Mouse (Mus musculus) stomach, embryonic 16.5 days (tissue): ENCODE results near the gene Trip6. TPM values are rescaled to one million over a fixed set of nuclear protein-coding genes. Genes with fewer than 3 reads are reported as not detected.
"Not testable (repeated sequence)": the region's sequence is repeated elsewhere in the genome, so short reads cannot be mapped to it uniquely, and the experiment has no call there.

Experiments
- ATAC-seq: fragments of 200-750 bp; cut with Nextera tagmentation; 2 replicates; pipeline ENCODE4 v1.8.0; 2017; ENCODE audit warnings: moderate number of reproducible peaks, moderate TSS enrichment; ENCODE audit not compliant: insufficient read depth, low FRiP score
- H3K27ac ChIP-seq: fragments of 300-500 bp; sonication (generic); 2 replicates; pipeline ENCODE4 v1.5.1; 2014; ENCODE audit warnings: low read length
- H3K27me3 ChIP-seq: fragments of 300-500 bp; sonication (generic); 2 replicates; pipeline ENCODE4 v1.6.1; 2014; ENCODE audit warnings: low read length, control low read depth, mixed read lengths; ENCODE audit not compliant: control insufficient read depth, insufficient read depth
- H3K36me3 ChIP-seq: fragments of 300-500 bp; sonication (generic); 2 replicates; pipeline ENCODE4 v1.6.1; 2014; ENCODE audit warnings: low read length; ENCODE audit not compliant: control insufficient read depth, insufficient read depth
- H3K4me1 ChIP-seq: fragments of 300-500 bp; sonication (generic); 2 replicates; pipeline ENCODE4 v1.6.1; 2014; ENCODE audit warnings: low read length, control low read depth, mixed read lengths; ENCODE audit not compliant: control insufficient read depth, insufficient read depth
- H3K4me2 ChIP-seq: fragments of 300-500 bp; sonication (generic); 2 replicates; pipeline ENCODE4 v1.6.1; 2014; ENCODE audit warnings: low read depth, low read length, mixed read lengths
- H3K4me3 ChIP-seq: fragments of 300-500 bp; sonication (generic); replicated peaks from 2 replicates; pipeline ENCODE4 v1.5.1; 2014; ENCODE audit warnings: mild to moderate bottlenecking, low read length
- H3K9ac ChIP-seq: fragments of 300-500 bp; sonication (generic); 2 replicates; pipeline ENCODE4 v1.6.1; 2014; ENCODE audit warnings: low read length
- H3K9me3 ChIP-seq: fragments of 300-500 bp; sonication (generic); replicated peaks from 2 replicates; pipeline ENCODE4 v1.6.1; 2016; ENCODE audit warnings: low read length, control low read depth; ENCODE audit not compliant: control insufficient read depth
- WGBS: fragments of 180-500 bp; shearing (Covaris S2); extraction: QIAGEN DNeasy Blood & Tissue Kit; methylation state at CpG from one replicate; pipeline ENCODE4 v1.1.7; 2014; 5-methylcytosine and 5-hydroxymethylcytosine counted together
- polyA plus RNA-seq: library from polyadenylated mRNA; unstranded; fragments of >200 nt; fragmentation: Nextera tagmentation; extraction: Ambion mirVana; gene quantifications from 2 replicates; pipeline ENCODE4 v1.2.1, GENCODE M21; 2015

The Trip6 gene
- polyA plus RNA-seq, 1 experiment from 2014 or later, result 77.6 TPM

GRCm38 (mm10) chr5:137287953-137288743 lies 26.1 kb downstream of the Trip6 start:
- H3K9me3 ChIP-seq, result no peaks in the 10 kb centered on the region
- peak overlapping the region; percentile 46 for H3K4me3 ChIP-seq
- peak overlapping the region; percentile 66 for H3K9ac ChIP-seq
- peak overlapping the region; percentile 75 for H3K4me2 ChIP-seq
- under 1% methylated on average over 48 of the region's 65 CpGs for WGBS
- H3K27me3 ChIP-seq, result peaks cover 34% of the 10 kb centered on the region
- no peak overlapping the region; the same call in 1 of the 2 replicates for H3K27ac ChIP-seq
- peak; percentile 5; the same call in 1 of the 2 replicates for ATAC-seq
- H3K4me1 ChIP-seq, result peaks cover 36% of the 10 kb centered on the region
- H3K36me3 ChIP-seq, result no peaks in the 10 kb centered on the region

GRCm38 (mm10) chr5:137287032-137287952 lies 26.9 kb downstream of the Trip6 start, which contains the start of gene Ache:
TSS of gene Ache (plus strand) at chr5:137287519.
- WGBS, result 3% methylated on average over 40 of the region's 40 CpGs
- H3K27ac ChIP-seq, result no peak within 1 kb of the TSS; the same call in 1 of the 2 replicates

DNA sequence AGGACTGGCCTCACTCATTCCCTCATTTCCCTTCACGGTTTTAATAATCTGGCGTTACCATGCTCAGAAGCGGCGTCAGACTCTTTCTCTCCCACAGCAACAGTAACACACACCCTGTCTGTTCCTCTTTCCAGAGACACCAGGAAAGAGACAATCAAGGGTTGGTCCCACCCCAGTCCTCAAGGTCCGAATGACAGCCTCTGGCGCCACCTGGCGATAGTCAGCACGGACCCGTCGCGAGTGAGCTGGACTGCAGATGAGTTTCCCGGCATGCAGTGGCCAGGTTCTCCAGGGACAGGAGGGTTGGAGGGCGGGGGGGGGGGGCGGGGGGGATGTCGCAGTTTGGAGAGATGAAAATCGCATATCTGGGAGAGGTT lies 27.6 kb downstream of the Trip6 start:
- H3K9me3 ChIP-seq, result no peaks in the 10 kb centered on the region
- H3K27ac ChIP-seq, result no peak overlapping the region
- peak overlapping the region; percentile 33 for H3K4me3 ChIP-seq
- H3K27me3 ChIP-seq, result peaks cover 34% of the 10 kb centered on the region
- under 1% methylated on average over 16 of the region's 16 CpGs for WGBS
- peak overlapping the region; percentile 52; the same call in 1 of the 2 replicates for H3K9ac ChIP-seq
- H3K36me3 ChIP-seq, result no peaks in the 10 kb centered on the region
- ATAC-seq, result peak; percentile 62; the same call in 1 of the 2 replicates
- peak overlapping the region; percentile 75 for H3K4me2 ChIP-seq
- peaks cover 33% of the 10 kb centered on the region for H3K4me1 ChIP-seq

More at GRCm38 (mm10) chr5:137287032-137287952, 26.9 kb downstream of the Trip6 start, which contains the start of gene Ache:
- Histone ChIP-seq H3K9me3 (no peaks in the 10 kb centered on the region), H3K9ac (peak within 1 kb of the TSS; percentile 66), H3K27me3 (peaks cover 34% of the 10 kb centered on the region), H3K36me3 (no peaks in the 10 kb centered on the region), H3K4me3 (peak within 1 kb of the TSS; percentile 46), H3K4me1 (peaks cover 33% of the 10 kb centered on the region), H3K4me2 (peak within 1 kb of the TSS; percentile 75)
- 0 out of 2 replicates have a peak, but pooled peaks have one; percentile 20 for ATAC-seq

DNA sequence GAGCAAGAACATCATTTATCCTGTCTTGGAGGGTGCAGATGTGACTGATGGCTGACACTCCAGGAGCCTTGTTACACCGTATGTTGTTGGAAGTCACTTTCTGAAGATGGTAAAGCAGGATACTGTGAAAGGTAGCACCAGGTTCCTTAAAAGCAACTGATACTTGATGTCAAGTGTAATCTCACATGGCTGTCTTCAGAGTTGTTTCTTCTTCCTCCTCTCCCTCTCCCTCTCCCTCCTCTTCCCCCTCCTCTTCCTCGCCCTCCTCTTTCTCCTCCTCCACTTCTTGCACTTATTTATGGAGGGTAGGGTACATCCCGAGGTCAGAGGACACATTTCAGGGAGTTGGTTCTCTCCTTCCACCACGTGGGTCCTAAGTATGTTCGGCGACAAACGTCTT lies 28.2 kb downstream of the Trip6 start:
- ATAC-seq, result no peak
- Histone ChIP-seq H3K9ac (no peak overlapping the region), H3K9me3 (no peaks in the 10 kb centered on the region), H3K4me3 (no peak overlapping the region), H3K4me2 (no peak overlapping the region), H3K4me1 (peaks cover 33% of the 10 kb centered on the region), H3K27me3 (peaks cover 34% of the 10 kb centered on the region), H3K36me3 (no peaks in the 10 kb centered on the region), H3K27ac (no peak overlapping the region)
- WGBS, result 30% methylated on average over 7 of the region's 7 CpGs

GRCm38 (mm10) chr5:137285045-137285444 lies 29.2 kb downstream of the Trip6 start:
- no peaks in the 10 kb centered on the region for H3K36me3 ChIP-seq
- no peak for ATAC-seq

DNA sequence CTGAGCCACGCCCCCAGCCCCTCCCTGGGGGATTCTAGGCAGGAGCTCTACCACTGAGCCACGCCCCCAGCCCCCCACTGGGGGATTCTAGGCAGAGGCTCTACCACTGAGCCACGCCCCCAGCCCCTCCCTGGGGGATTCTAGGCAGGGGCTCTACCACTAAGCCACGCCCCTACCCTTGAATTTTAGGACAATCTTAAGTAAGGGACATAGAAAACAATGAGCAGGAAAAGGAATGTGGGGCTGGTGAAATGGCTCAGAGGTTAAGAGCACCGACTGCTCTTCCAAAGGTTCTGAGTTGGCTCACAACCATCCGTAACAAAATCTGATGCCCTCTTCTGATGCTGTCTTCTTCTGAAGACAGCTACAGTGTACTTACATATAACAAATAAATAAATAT lies 29.8 kb downstream of the Trip6 start:
- not testable (repeated sequence) for H3K4me3 ChIP-seq, ATAC-seq, H3K27ac ChIP-seq, H3K9me3 ChIP-seq, H3K9ac ChIP-seq, H3K36me3 ChIP-seq, H3K4me2 ChIP-seq
- Histone ChIP-seq H3K4me1 (peaks cover 23% of the 10 kb centered on the region), H3K27me3 (peaks cover 25% of the 10 kb centered on the region)
- 79% methylated on average over 5 of the region's 6 CpGs for WGBS

More at GRCm38 (mm10) chr5:137285045-137285444, 29.2 kb downstream of the Trip6 start:
- Histone ChIP-seq H3K9me3 (no peaks in the 10 kb centered on the region), H3K9ac (no peak overlapping the region), H3K27me3 (peaks cover 30% of the 10 kb centered on the region), H3K4me1 (peaks cover 29% of the 10 kb centered on the region), H3K4me3 (no peak overlapping the region), H3K4me2 (no peak overlapping the region), H3K27ac (no peak overlapping the region)
- WGBS, result 59% methylated on average over 5 of the region's 5 CpGs

GRCm38 (mm10) chr5:137277360-137278342 lies 36.6 kb downstream of the Trip6 start:
- ATAC-seq, result peak; percentile 78
- 33% methylated on average over 18 of the region's 18 CpGs for WGBS
- Histone ChIP-seq H3K4me3 (no peak overlapping the region), H3K4me2 (peak overlapping the region; percentile 5; the same call in 1 of the 2 replicates), H3K36me3 (no peaks in the 10 kb centered on the region), H3K27me3 (no peaks in the 10 kb centered on the region), H3K9me3 (no peaks in the 10 kb centered on the region), H3K9ac (no peak overlapping the region), H3K27ac (no peak overlapping the region), H3K4me1 (no peaks in the 10 kb centered on the region)
